In the genomic region with DNA sequence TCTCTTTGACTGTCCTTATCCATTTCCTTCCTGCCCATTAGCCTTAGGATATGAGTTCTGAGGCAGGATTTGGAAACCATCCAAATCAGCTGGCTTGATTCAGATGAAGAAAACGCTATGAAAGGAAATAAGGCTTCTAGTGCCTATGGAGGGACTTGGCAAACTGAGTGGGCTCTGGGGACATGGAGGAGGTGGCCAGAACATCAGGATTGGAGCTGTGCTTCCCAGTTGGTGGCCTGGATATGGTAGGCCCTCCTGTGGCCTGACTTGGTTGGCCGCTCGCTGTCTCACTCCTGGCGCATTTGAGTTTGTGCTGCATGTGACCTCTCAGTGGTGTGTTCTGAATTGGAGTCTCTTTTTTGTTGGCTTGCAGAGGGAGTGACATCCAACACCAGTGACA, we compare ENCODE assay signal across 23 mouse cellular contexts. TPM values are rescaled to one million over a fixed set of nuclear protein-coding genes. Genes with fewer than 3 reads are reported as not detected.
DNase-seq lines count a peak whose midpoint lies in the region; ATAC-seq and TF ChIP-seq lines count a peak whose summit lies in the region.
"Had no signal": no experiment of that assay in that cellular context is flagged by ENCODE, and none has a peak within 500 bp of the region (broad histone marks: within the 10 kb centered on the region; RNA-seq: fewer than 3 reads in every experiment).

No protein-coding gene starts in this region.

- H3K36me3 ChIP-seq in heart, embryonic 15.5 days, result peaks cover 5% of the 10 kb centered on the region; the same call in 1 of the 2 replicates
- H3K36me3 ChIP-seq in hindbrain, postnatal 0 days (ENCODE audit: insufficient read depth, low read length), result no peaks in the 10 kb centered on the region; the same call in 1 of the 2 replicates
- H3K36me3 ChIP-seq in hindbrain, embryonic 13.5 days, result peaks cover 82% of the 10 kb centered on the region
- peaks cover 4% of the 10 kb centered on the region; the same call in 1 of the 2 replicates for H3K36me3 ChIP-seq in midbrain, postnatal 0 days (ENCODE audit: insufficient read depth, low read length)
- peaks cover 89% of the 10 kb centered on the region for H3K36me3 ChIP-seq in midbrain, embryonic 13.5 days
- H3K36me3 ChIP-seq: midbrain, embryonic 15.5 days; stomach, embryonic 15.5 days had no signal

- H3K4me3 ChIP-seq in heart, embryonic 15.5 days, result no peak overlapping the region
- H3K4me3 ChIP-seq in hindbrain, postnatal 0 days (ENCODE audit: low read length), result no peak overlapping the region
- no peak overlapping the region for H3K4me3 ChIP-seq in hindbrain, embryonic 13.5 days
- H3K4me3 ChIP-seq in midbrain, postnatal 0 days (ENCODE audit: low read depth, low read length), result no peak overlapping the region
- H3K4me3 ChIP-seq in midbrain, embryonic 13.5 days (replicated peaks), result no peak overlapping the region
- H3K4me3 ChIP-seq: forebrain, embryonic 15.5 days; hindbrain, embryonic 12.5 days; midbrain, embryonic 15.5 days; stomach, embryonic 15.5 days had no signal

- 0 out of 2 replicates have a peak, but pooled peaks have one; percentile 18 for ATAC-seq in heart, embryonic 15.5 days (replicated peaks; ENCODE audit: insufficient number of reproducible peaks, insufficient read depth, low FRiP score, low read depth)
- no peak for ATAC-seq in hindbrain, postnatal 0 days
- no peak for ATAC-seq in hindbrain, embryonic 13.5 days (ENCODE audit: low FRiP score)
- ATAC-seq in midbrain, postnatal 0 days (ENCODE audit: low FRiP score), result no peak
- no peak for ATAC-seq in midbrain, embryonic 13.5 days
- ATAC-seq: forebrain, embryonic 15.5 days; intestine, postnatal 0 days; midbrain, embryonic 15.5 days had no signal

- H3K4me2 ChIP-seq in heart, embryonic 15.5 days, result no peak overlapping the region
- H3K4me2 ChIP-seq in hindbrain, postnatal 0 days (ENCODE audit: low read depth, low read length), result no peak overlapping the region
- H3K4me2 ChIP-seq in hindbrain, embryonic 13.5 days, result no peak overlapping the region
- no peak overlapping the region for H3K4me2 ChIP-seq in midbrain, postnatal 0 days (ENCODE audit: low read depth, low read length, poor library complexity, severe bottlenecking)
- no peak overlapping the region for H3K4me2 ChIP-seq in midbrain, embryonic 13.5 days (replicated peaks)
- H3K4me2 ChIP-seq: forebrain, embryonic 15.5 days; hindbrain, embryonic 12.5 days; midbrain, embryonic 15.5 days; stomach, embryonic 15.5 days had no signal

- no peak overlapping the region for H3K27ac ChIP-seq in heart, embryonic 15.5 days
- no peak overlapping the region for H3K27ac ChIP-seq in hindbrain, postnatal 0 days
- no peak overlapping the region for H3K27ac ChIP-seq in hindbrain, embryonic 13.5 days
- H3K27ac ChIP-seq in midbrain, postnatal 0 days (ENCODE audit: low read depth, low read length), result no peak overlapping the region
- H3K27ac ChIP-seq in midbrain, embryonic 13.5 days, result no peak overlapping the region
- H3K27ac ChIP-seq: forebrain, embryonic 15.5 days; hindbrain, embryonic 12.5 days; liver, embryonic 14.5 days; midbrain, embryonic 15.5 days; stomach, embryonic 15.5 days had no signal

- intact Hi-C loops in heart, postnatal 36 days (cut with DNase I), result no loop called here

- H3K9ac ChIP-seq in heart, embryonic 15.5 days, result no peak overlapping the region
- no peak overlapping the region for H3K9ac ChIP-seq in hindbrain, postnatal 0 days (replicated peaks; ENCODE audit: low read length)
- H3K9ac ChIP-seq in hindbrain, embryonic 13.5 days, result no peak overlapping the region
- H3K9ac ChIP-seq in midbrain, postnatal 0 days (replicated peaks; ENCODE audit: low read length, poor library complexity, severe bottlenecking), result no peak overlapping the region
- no peak overlapping the region for H3K9ac ChIP-seq in midbrain, embryonic 13.5 days (replicated peaks)
- H3K9ac ChIP-seq: forebrain, embryonic 15.5 days; hindbrain, embryonic 12.5 days; liver, embryonic 14.5 days; midbrain, embryonic 15.5 days; stomach, embryonic 15.5 days had no signal

- H3K27me3 ChIP-seq in heart, embryonic 15.5 days, result no peaks in the 10 kb centered on the region
- H3K27me3 ChIP-seq in hindbrain, postnatal 0 days (ENCODE audit: insufficient read depth, low read length), result no peaks in the 10 kb centered on the region
- no peaks in the 10 kb centered on the region for H3K27me3 ChIP-seq in hindbrain, embryonic 13.5 days
- H3K27me3 ChIP-seq in midbrain, postnatal 0 days (ENCODE audit: insufficient read depth, low read length), result no peaks in the 10 kb centered on the region
- H3K27me3 ChIP-seq in midbrain, embryonic 13.5 days, result no peaks in the 10 kb centered on the region
- H3K27me3 ChIP-seq: forebrain, embryonic 15.5 days; hindbrain, embryonic 12.5 days; midbrain, embryonic 15.5 days; stomach, embryonic 15.5 days had no signal

- no peak for DNase-seq in heart, postnatal 36 days
- peak; percentile 11 for DNase-seq in hindbrain, postnatal 0 days (ENCODE audit: low spot score)
- peak; percentile 8 for DNase-seq in midbrain, postnatal 0 days (ENCODE audit: low spot score)
- DNase-seq: adrenal gland, postnatal 25 days; B cell, adult 2 months; cerebellum, adult 2 months; cerebellum, postnatal 14 days; gastrocnemius, postnatal 10 days; heart, postnatal 14 days; kidney, adult 9 months; kidney, postnatal 14 days; liver; lung, adult 2 months; right cerebral cortex, postnatal 25 days had no signal

- TF ChIP-seq CTCF in hindbrain, postnatal 0 days (IDR thresholded peaks at IDR 0.05; ENCODE audit: low read depth), result no peak
- no peak for TF ChIP-seq CTCF in midbrain, postnatal 0 days (IDR thresholded peaks at IDR 0.05)

- H3K4me1 ChIP-seq in heart, embryonic 15.5 days (replicated peaks), result peaks cover 14% of the 10 kb centered on the region
- H3K4me1 ChIP-seq in hindbrain, postnatal 0 days (ENCODE audit: insufficient read depth, low read length), result no peaks in the 10 kb centered on the region
- H3K4me1 ChIP-seq in hindbrain, embryonic 13.5 days (replicated peaks), result no peaks in the 10 kb centered on the region
- H3K4me1 ChIP-seq in midbrain, postnatal 0 days (ENCODE audit: insufficient read depth, low read length), result no peaks in the 10 kb centered on the region
- H3K4me1 ChIP-seq in midbrain, embryonic 13.5 days (replicated peaks), result no peaks in the 10 kb centered on the region
- H3K4me1 ChIP-seq: forebrain, embryonic 15.5 days; hindbrain, embryonic 12.5 days; midbrain, embryonic 15.5 days; stomach, embryonic 15.5 days had no signal

- 71% methylated on average over 4 of the region's 4 CpGs for WGBS in heart, embryonic 15.5 days
- WGBS in hindbrain, postnatal 0 days, result 76% methylated on average over 4 of the region's 4 CpGs
- WGBS in hindbrain, embryonic 13.5 days, result 89% methylated on average over 4 of the region's 4 CpGs
- 87% methylated on average over 4 of the region's 4 CpGs for WGBS in midbrain, postnatal 0 days
- WGBS in midbrain, embryonic 13.5 days, result 88% methylated on average over 4 of the region's 4 CpGs

- no peaks in the 10 kb centered on the region for H3K9me3 ChIP-seq in heart, embryonic 15.5 days (replicated peaks)
- no peaks in the 10 kb centered on the region for H3K9me3 ChIP-seq in hindbrain, postnatal 0 days (ENCODE audit: low read length)
- no peaks in the 10 kb centered on the region for H3K9me3 ChIP-seq in hindbrain, embryonic 13.5 days
- no peaks in the 10 kb centered on the region for H3K9me3 ChIP-seq in midbrain, postnatal 0 days (ENCODE audit: low read length)
- no peaks in the 10 kb centered on the region for H3K9me3 ChIP-seq in midbrain, embryonic 13.5 days
- H3K9me3 ChIP-seq: forebrain, embryonic 15.5 days; hindbrain, embryonic 12.5 days; midbrain, embryonic 15.5 days; stomach, embryonic 15.5 days had no signal

RNA-seq across cellular contexts. Expression of a gene that starts 43.6 kb away (rescaled TPM):
- 1.0 and 1.3 TPM in 2 replicates for polyA plus RNA-seq in heart, embryonic 15.5 days (2015; fragmentation: Nextera tagmentation; extraction: Ambion mirVana)
- total RNA-seq in heart, postnatal 36 days (2021), result 1 to 10 TPM; 3.0 to 3.4 TPM
- total RNA-seq in hindbrain, postnatal 0 days (2014; rRNA removed), result 35.5 and 39.9 TPM in 2 replicates
- polyA plus RNA-seq in hindbrain, postnatal 0 days (2015; fragmentation: Nextera tagmentation; extraction: Ambion mirVana), result 2.9 and 3.7 TPM in 2 replicates
- polyA plus RNA-seq in hindbrain, embryonic 13.5 days (2015; fragmentation: Nextera tagmentation; extraction: Ambion mirVana), result 8.6 and 9.6 TPM in 2 replicates
- 37.1 and 44.9 TPM in 2 replicates for total RNA-seq in midbrain, postnatal 0 days (2014; rRNA removed)
- polyA plus RNA-seq in midbrain, postnatal 0 days (2015; fragmentation: Nextera tagmentation; extraction: Ambion mirVana), result 2.9 and 3.5 TPM in 2 replicates
- 9.4 and 10.8 TPM in 2 replicates for polyA plus RNA-seq in midbrain, embryonic 13.5 days (2015; fragmentation: Nextera tagmentation; extraction: Ambion mirVana)

Comparison
In these comparisons a context has a peak if more than half of its experiments do, and no peak if none do; other contexts are left out.
1. DNase-seq: peak in hindbrain, postnatal 0 days (single experiment) and midbrain, postnatal 0 days (single experiment); none in heart, postnatal 36 days (0 of 2).